Mouse (Mus musculus): ENCODE measurements around the gene Gli2. TPM values are rescaled to one million over a fixed set of nuclear protein-coding genes. Genes with fewer than 3 reads are reported as not detected.

Gene Gli2
- polyA plus RNA-seq, 1 experiment from 2014 or later = 6.3 TPM

DNA sequence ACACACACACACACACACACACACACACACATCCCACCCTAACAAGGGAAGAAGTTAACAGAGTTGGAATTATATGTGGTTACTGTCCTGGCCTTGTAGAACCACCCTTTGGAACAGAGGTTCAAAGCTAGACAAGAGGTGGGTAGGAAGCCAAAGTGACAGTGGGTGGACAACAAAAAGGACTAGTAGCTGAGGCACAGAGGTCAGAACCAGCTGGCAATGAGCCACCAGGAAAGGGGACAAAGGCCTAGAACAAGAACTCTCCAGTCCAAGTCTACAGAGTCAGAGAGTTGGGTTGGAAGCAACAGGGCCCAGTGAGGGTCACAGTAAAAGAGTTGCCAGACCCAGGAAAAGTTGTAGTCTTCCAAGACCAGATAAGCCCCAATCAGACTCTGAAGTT, 34.4 kb downstream of the Gli2 start:
- no peak overlapping the region for H3K4me3 ChIP-seq (ENCODE audit: low read length)
- H3K4me1 ChIP-seq (replicated peaks; ENCODE audit: control insufficient read depth, insufficient read depth, low read length) = no peaks in the 10 kb centered on the region; the same call in 1 of the 2 replicates
- H3K36me3 ChIP-seq (ENCODE audit: control insufficient read depth, insufficient read depth, low read length) = no peaks in the 10 kb centered on the region
- no peaks in the 10 kb centered on the region for H3K9me3 ChIP-seq (ENCODE audit: control insufficient read depth, low read length)
- ATAC-seq (ENCODE audit: low read depth) = no peak
- no peak overlapping the region for H3K27ac ChIP-seq (ENCODE audit: low read length)
- H3K27me3 ChIP-seq (ENCODE audit: control insufficient read depth, insufficient read depth, low read depth, low read length) = no peaks in the 10 kb centered on the region
- H3K4me2 ChIP-seq (ENCODE audit: low read depth, low read length) = no peak overlapping the region
- H3K9ac ChIP-seq (ENCODE audit: low read length) = no peak overlapping the region

DNA sequence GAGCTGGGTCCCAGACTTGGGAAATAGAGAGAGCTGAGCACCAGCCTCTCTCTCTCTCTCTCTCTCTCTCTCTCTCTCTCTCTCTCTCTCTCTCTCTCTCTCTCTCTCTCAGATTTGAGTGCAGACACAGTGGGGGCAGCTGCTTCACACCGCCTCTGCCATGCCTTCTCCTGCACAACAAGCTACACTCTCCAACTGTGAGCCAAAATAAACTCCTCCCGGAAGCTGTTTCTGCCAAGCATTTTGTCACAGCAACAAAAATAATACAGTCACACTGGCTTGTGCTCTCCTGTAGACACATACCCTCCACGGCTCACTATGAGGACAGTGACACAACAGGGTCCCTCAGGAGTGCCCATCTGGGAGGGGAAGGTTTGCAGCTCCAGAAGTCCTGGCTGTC, 36.6 kb downstream of the Gli2 start:
- Histone ChIP-seq H3K27ac (ENCODE audit: low read length) (no peak overlapping the region), H3K27me3 (ENCODE audit: control insufficient read depth, insufficient read depth, low read depth, low read length) (no peaks in the 10 kb centered on the region), H3K4me1 (replicated peaks; ENCODE audit: control insufficient read depth, insufficient read depth, low read length) (no peaks in the 10 kb centered on the region), H3K4me3 (ENCODE audit: low read length) (no peak overlapping the region), H3K9me3 (ENCODE audit: control insufficient read depth, low read length) (no peaks in the 10 kb centered on the region), H3K9ac (ENCODE audit: low read length) (no peak overlapping the region), H3K36me3 (ENCODE audit: control insufficient read depth, insufficient read depth, low read length) (no peaks in the 10 kb centered on the region), H3K4me2 (ENCODE audit: low read depth, low read length) (no peak overlapping the region)
- WGBS = 55% methylated on average over 3 of the region's 3 CpGs
- ATAC-seq (ENCODE audit: low read depth) = no peak

DNA sequence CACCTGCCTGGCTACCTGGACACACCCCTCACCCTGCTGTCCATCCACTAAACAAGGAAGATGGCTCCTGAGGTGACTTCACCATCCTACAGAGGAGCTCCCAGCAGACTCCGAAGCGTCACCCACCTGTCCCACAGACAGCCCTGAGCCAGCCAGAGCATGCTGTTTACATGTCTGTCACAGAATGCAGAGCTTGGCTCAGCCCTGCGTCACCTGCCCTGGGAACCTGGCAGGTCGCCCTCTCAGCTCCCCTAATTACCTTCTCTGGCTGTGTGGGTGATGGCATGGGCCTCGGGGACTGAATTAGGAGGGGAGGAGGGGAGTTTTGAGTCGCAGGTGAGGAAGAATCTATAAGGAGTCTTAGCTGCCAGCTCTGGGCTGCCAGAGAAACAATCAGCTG, 38.3 kb downstream of the Gli2 start:
- no peaks in the 10 kb centered on the region for H3K9me3 ChIP-seq (ENCODE audit: control insufficient read depth, low read length)
- no peaks in the 10 kb centered on the region for H3K27me3 ChIP-seq (ENCODE audit: control insufficient read depth, insufficient read depth, low read depth, low read length)
- H3K27ac ChIP-seq (ENCODE audit: low read length) = no peak overlapping the region
- ATAC-seq (ENCODE audit: low read depth) = no peak
- no peak overlapping the region for H3K4me2 ChIP-seq (ENCODE audit: low read depth, low read length)
- no peak overlapping the region for H3K9ac ChIP-seq (ENCODE audit: low read length)
- no peaks in the 10 kb centered on the region for H3K4me1 ChIP-seq (replicated peaks; ENCODE audit: control insufficient read depth, insufficient read depth, low read length)
- no peak overlapping the region for H3K4me3 ChIP-seq (ENCODE audit: low read length)
- no peaks in the 10 kb centered on the region for H3K36me3 ChIP-seq (ENCODE audit: control insufficient read depth, insufficient read depth, low read length)
- 66% methylated on average over 6 of the region's 6 CpGs for WGBS

DNA sequence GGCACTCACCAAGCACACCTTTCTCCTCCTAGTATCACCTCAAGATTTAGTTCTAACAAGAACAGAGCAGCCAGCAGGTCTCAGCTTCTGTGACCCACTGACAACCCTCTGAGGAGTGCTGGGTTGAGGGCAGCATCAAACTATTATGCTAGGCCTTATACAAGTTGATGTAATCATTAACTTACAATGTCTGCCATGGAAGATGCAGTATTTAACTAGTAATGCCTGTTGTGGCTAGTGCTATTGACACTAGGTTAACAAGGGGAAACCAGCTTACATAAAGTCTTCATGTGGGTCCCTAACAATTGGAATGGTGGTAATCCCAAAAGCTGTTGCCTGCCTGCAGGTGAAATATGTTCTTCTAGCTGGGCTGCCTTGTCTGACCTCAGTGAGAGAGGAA, 44.5 kb downstream of the Gli2 start:
- H3K4me2 ChIP-seq (ENCODE audit: low read depth, low read length) = no peak overlapping the region
- no peaks in the 10 kb centered on the region for H3K27me3 ChIP-seq (ENCODE audit: control insufficient read depth, insufficient read depth, low read depth, low read length)
- H3K4me1 ChIP-seq (replicated peaks; ENCODE audit: control insufficient read depth, insufficient read depth, low read length) = no peaks in the 10 kb centered on the region
- no peaks in the 10 kb centered on the region for H3K36me3 ChIP-seq (ENCODE audit: control insufficient read depth, insufficient read depth, low read length)
- no peaks in the 10 kb centered on the region for H3K9me3 ChIP-seq (ENCODE audit: control insufficient read depth, low read length)
- H3K9ac ChIP-seq (ENCODE audit: low read length) = no peak overlapping the region
- no peak for ATAC-seq (ENCODE audit: low read depth)
- no peak overlapping the region for H3K27ac ChIP-seq (ENCODE audit: low read length)
- no peak overlapping the region for H3K4me3 ChIP-seq (ENCODE audit: low read length)

DNA sequence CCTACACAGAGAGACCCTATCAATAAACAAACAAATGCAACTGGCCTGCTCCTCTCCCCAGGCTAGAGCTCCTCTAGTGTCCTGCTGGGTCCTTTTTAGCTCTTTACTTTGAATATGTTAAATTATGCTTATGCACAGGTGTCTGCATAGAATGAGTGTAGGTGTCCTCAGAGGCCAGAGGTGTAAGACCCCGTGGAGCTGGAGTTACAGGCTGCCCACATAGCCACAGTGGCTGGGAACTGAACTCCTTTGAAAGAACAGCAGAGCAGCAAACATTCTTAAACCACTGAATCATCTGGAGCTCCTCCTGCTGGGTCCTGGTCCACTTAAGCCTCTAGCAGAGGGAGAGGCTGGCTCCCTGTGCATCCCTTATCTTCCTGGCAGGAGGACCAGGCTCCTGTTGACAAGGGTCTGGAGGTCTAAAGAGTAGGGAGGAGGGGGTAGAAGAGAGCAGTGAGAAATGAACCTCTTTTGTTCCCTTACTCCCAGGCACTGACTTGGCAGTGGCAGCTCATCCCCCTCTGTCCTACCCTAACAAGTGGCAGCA, 49.5 kb downstream of the Gli2 start:
- no peak overlapping the region for H3K4me2 ChIP-seq (ENCODE audit: low read depth, low read length)
- no peak overlapping the region for H3K9ac ChIP-seq (ENCODE audit: low read length)
- no peaks in the 10 kb centered on the region for H3K4me1 ChIP-seq (replicated peaks; ENCODE audit: control insufficient read depth, insufficient read depth, low read length)
- H3K36me3 ChIP-seq (ENCODE audit: control insufficient read depth, insufficient read depth, low read length) = no peaks in the 10 kb centered on the region
- no peak overlapping the region for H3K4me3 ChIP-seq (ENCODE audit: low read length)
- no peaks in the 10 kb centered on the region for H3K9me3 ChIP-seq (ENCODE audit: control insufficient read depth, low read length)
- ATAC-seq (ENCODE audit: low read depth) = no peak
- WGBS = 40% methylated on average over 1 of the region's 1 CpGs
- no peaks in the 10 kb centered on the region for H3K27me3 ChIP-seq (ENCODE audit: control insufficient read depth, insufficient read depth, low read depth, low read length)
- no peak overlapping the region for H3K27ac ChIP-seq (ENCODE audit: low read length)

DNA sequence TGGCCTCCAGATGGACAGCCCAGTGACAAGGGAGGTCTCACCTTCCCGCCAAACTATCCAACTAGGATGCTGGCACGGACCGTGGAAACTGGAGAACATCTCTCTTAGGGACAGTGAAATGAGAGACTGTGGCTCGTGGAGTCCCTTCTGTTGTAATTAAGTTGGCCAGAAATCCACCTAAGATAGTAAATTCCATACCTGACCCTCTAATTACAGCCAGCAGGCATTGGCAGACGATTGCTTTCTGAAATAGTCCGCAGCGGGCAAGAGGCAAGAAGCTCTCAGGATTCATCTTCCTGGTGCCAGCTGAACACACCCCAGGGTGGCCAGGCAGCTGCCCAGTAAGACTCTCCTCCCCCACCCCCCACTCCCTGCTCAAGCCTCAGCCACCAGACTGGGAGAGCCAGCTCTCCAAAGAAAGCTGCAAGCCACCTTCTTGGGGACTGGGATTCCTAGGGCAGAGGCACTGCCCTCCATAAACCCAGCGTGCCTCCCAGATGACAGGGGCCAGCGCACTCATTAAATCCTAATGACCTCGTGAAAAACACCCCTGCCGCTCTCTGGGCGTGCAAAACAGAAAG, 51.9 kb downstream of the Gli2 start:
- Histone ChIP-seq H3K4me1 (replicated peaks; ENCODE audit: control insufficient read depth, insufficient read depth, low read length) (no peaks in the 10 kb centered on the region), H3K27ac (ENCODE audit: low read length) (no peak overlapping the region), H3K9me3 (ENCODE audit: control insufficient read depth, low read length) (no peaks in the 10 kb centered on the region), H3K9ac (ENCODE audit: low read length) (no peak overlapping the region), H3K4me2 (ENCODE audit: low read depth, low read length) (no peak overlapping the region), H3K27me3 (ENCODE audit: control insufficient read depth, insufficient read depth, low read depth, low read length) (no peaks in the 10 kb centered on the region), H3K36me3 (ENCODE audit: control insufficient read depth, insufficient read depth, low read length) (no peaks in the 10 kb centered on the region), H3K4me3 (ENCODE audit: low read length) (no peak overlapping the region)
- ATAC-seq (ENCODE audit: low read depth) = no peak
- WGBS = 71% methylated on average over 12 of the region's 12 CpGs

DNA sequence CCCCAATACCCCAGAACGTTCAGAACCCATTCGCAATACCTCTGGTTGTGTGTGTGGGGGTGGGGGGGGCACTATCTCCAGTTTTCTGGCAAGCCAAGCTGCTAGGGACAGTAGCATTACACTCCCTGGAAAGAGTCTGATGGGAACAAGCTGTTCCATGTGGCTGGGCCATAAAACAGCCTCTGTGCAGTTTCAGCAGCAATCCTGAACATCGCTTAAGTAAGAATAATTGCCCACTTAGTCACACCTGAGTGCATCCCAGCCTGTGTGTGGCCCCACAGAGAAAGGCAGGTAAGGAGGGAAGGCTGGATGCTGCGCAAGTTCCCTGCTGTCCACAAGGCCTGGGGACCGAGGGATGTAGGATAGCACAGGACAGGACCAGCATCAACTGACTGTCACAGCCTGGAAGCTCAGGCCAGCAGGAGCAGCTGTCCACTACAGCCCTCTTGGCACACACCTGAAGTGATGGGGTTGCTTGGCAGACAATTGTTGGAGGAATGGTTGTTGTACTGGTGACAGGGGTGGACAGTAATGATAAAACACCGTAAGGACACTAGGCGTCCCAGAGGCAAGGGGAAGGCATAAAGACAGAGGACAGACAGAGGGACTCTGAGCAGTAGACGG, 58.8 kb downstream of the Gli2 start:
- ATAC-seq (ENCODE audit: low read depth) = no peak
- Histone ChIP-seq H3K4me2 (ENCODE audit: low read depth, low read length) (no peak overlapping the region), H3K27ac (ENCODE audit: low read length) (no peak overlapping the region), H3K4me3 (ENCODE audit: low read length) (no peak overlapping the region), H3K9me3 (ENCODE audit: control insufficient read depth, low read length) (no peaks in the 10 kb centered on the region), H3K9ac (ENCODE audit: low read length) (no peak overlapping the region), H3K4me1 (replicated peaks; ENCODE audit: control insufficient read depth, insufficient read depth, low read length) (no peaks in the 10 kb centered on the region), H3K36me3 (ENCODE audit: control insufficient read depth, insufficient read depth, low read length) (no peaks in the 10 kb centered on the region), H3K27me3 (ENCODE audit: control insufficient read depth, insufficient read depth, low read depth, low read length) (no peaks in the 10 kb centered on the region; the same call in 1 of the 2 replicates)
- 83% methylated on average over 8 of the region's 8 CpGs for WGBS

DNA sequence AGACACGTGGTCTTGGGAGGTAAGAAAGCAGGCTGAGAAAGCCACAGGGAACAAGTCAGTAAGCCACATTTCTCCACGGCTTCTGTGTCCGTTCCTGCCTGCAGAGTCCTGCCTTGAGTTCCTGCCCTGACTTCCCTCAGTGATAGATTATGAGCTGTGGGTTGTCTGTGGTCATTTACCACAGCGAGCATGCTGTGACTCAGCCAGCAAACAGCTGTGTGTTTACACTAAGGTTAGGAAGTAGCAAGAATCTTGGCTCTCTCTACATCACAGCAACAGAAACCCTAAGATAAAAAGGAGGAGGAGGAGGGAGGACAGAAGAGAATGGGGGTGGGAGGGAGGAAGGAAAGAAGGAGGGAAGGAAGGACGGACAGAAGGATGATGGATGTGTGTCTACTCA, 59.6 kb downstream of the Gli2 start:
- Histone ChIP-seq H3K27ac (ENCODE audit: low read length) (no peak overlapping the region), H3K4me1 (replicated peaks; ENCODE audit: control insufficient read depth, insufficient read depth, low read length) (no peaks in the 10 kb centered on the region), H3K4me2 (ENCODE audit: low read depth, low read length) (no peak overlapping the region), H3K27me3 (ENCODE audit: control insufficient read depth, insufficient read depth, low read depth, low read length) (no peaks in the 10 kb centered on the region; the same call in 1 of the 2 replicates), H3K9ac (ENCODE audit: low read length) (no peak overlapping the region), H3K36me3 (ENCODE audit: control insufficient read depth, insufficient read depth, low read length) (no peaks in the 10 kb centered on the region), H3K4me3 (ENCODE audit: low read length) (no peak overlapping the region), H3K9me3 (ENCODE audit: control insufficient read depth, low read length) (no peaks in the 10 kb centered on the region)
- 50% methylated on average over 5 of the region's 5 CpGs for WGBS
- ATAC-seq (ENCODE audit: low read depth) = peak; percentile 63

DNA sequence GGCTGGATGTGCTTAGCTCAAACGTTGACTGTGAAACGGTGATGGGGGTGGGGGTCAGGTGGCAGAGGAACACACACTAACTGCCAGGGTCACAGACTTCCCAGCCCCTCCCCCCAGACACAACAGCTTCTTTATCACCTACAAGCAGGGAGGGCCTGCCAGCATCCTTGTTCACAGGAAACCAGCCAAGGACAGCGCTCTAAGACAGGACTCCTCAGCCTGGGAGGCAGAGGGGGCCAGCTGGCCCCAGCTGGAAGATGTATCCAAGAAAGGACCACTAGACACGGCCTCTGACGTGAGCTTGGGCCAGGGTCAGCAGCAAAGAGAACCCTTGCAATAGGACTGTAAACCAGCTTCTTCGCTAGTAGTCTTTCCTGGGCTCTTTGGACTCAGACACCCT, 65.1 kb downstream of the Gli2 start:
- Histone ChIP-seq H3K9me3 (ENCODE audit: control insufficient read depth, low read length) (no peaks in the 10 kb centered on the region), H3K4me1 (replicated peaks; ENCODE audit: control insufficient read depth, insufficient read depth, low read length) (peaks cover 11% of the 10 kb centered on the region), H3K27ac (ENCODE audit: low read length) (no peak overlapping the region), H3K27me3 (ENCODE audit: control insufficient read depth, insufficient read depth, low read depth, low read length) (no peaks in the 10 kb centered on the region), H3K4me2 (ENCODE audit: low read depth, low read length) (no peak overlapping the region), H3K4me3 (ENCODE audit: low read length) (no peak overlapping the region), H3K9ac (ENCODE audit: low read length) (no peak overlapping the region), H3K36me3 (ENCODE audit: control insufficient read depth, insufficient read depth, low read length) (no peaks in the 10 kb centered on the region)
- WGBS = 45% methylated on average over 6 of the region's 6 CpGs
- ATAC-seq (ENCODE audit: low read depth) = peak; percentile 64; the same call in 1 of the 2 replicates
